Mouse (Mus musculus) myocyte (in vitro differentiated cells): ENCODE results near the gene Ndufab1.

Source experiments
- MYOG ChIP-seq, 3 experiments: IDR thresholded peaks; one replicate each; pipeline ENCODE4 v1.6.1; 2011; ENCODE audit warnings: control low read depth in 2 of 3, low read depth in 2 of 3, mild to moderate bottlenecking in 2 of 3; ENCODE audit not compliant: insufficient read length in 2 of 3, control insufficient read depth in 1 of 3, insufficient read depth in 1 of 3
- POLR2A ChIP-seq: IDR thresholded peaks from one replicate; pipeline ENCODE4 v1.6.1; 2011; ENCODE audit warnings: low read depth, mild to moderate bottlenecking, control low read depth, moderate library complexity; ENCODE audit not compliant: insufficient read length
- POLR2AphosphoS2 ChIP-seq: IDR thresholded peaks from one replicate; pipeline ENCODE4 v1.6.1; 2011; ENCODE audit warnings: low read depth, control low read depth; ENCODE audit not compliant: insufficient read length
- SRF ChIP-seq: IDR thresholded peaks from one replicate; pipeline ENCODE4 v1.6.1; 2011; ENCODE audit warnings: low read depth; ENCODE audit not compliant: control insufficient read depth, insufficient read length
- USF1 ChIP-seq: IDR thresholded peaks from one replicate; pipeline ENCODE4 v1.6.1; 2011; ENCODE audit warnings: low read depth, mild to moderate bottlenecking, control low read depth, moderate library complexity

- TF ChIP-seq USF1 (no peak), POLR2A (no peak), MYOG (IDR thresholded peaks at IDR 0.05; ENCODE audit: control insufficient read depth in 1 of 3, insufficient read depth in 1 of 3, insufficient read length in 2 of 3, low read depth in 2 of 3) (no peak), POLR2AphosphoS2 (no peak), SRF (no peak)
These were observed 35.4 kb downstream of the Ndufab1 start for GRCm38 (mm10) chr7:122066102-122066944.
